Mouse (Mus musculus): ENCODE measurements around the gene Tsen15.

GRCm38 (mm10) chr1:152398708-152399107 is 12.2 kb upstream of the Tsen15 start:
- TF ChIP-seq KAT2A (IDR thresholded peaks at IDR 0.05; ENCODE audit: insufficient replicate concordance, low read length) (no peak), POLR2A (IDR thresholded peaks at IDR 0.05; ENCODE audit: low read depth, low read length) (no peak), USF1 (IDR thresholded peaks at IDR 0.05; ENCODE audit: low read depth, low read length) (no peak), MAX (IDR thresholded peaks at IDR 0.05; ENCODE audit: low read length) (no peak), CHD2 (IDR thresholded peaks at IDR 0.05; ENCODE audit: low read length) (no peak), CTCF (conservative IDR thresholded peaks at IDR 0.05 in 1 of 2, IDR thresholded peaks at IDR 0.05 in 1 of 2; ENCODE audit: low read depth in 2 of 2, low read length in 2 of 2) (no peak), CHD1 (IDR thresholded peaks at IDR 0.05; ENCODE audit: low read depth, low read length) (no peak), TCF12 (IDR thresholded peaks at IDR 0.05; ENCODE audit: low read depth, low read length) (no peak), PAX5 (IDR thresholded peaks at IDR 0.05; ENCODE audit: low read length) (no peak)
